Mouse (Mus musculus): Measurements from ENCODE around the gene Slc25a48.

DNA sequence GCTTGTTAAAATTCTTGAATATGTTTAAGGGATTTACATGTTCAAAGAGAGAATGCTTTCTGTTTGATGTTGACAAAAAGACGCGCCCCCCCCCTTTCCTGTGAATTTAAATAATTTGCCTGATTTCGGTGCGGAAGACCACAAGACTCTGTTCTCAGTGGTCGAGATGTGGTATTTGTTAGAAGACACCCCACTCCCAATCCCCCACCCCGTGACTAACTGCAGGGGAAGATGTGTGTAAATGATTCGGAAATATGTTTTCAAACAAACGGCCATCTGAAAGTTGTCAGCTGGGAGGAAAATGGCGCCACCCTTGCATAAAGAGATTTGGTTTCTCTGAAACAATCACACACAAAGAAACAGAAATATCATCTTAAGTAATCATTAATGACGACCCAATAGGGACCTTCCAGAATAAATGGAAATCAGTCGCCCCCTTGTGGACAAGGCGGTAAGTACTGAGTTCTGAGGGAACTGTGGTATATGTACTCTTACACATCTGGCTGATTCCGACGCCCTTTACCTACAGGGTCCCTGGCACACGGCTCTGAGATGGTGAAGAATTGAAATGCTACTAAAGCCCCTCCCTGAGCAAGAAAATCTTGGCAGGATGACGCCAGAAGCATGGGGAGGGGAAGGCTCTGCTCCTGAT, 16.0 kb upstream of the Slc25a48 start:
- TF ChIP-seq CTCF (IDR thresholded peaks at IDR 0.05; ENCODE audit: low read depth) (peak; percentile 68), EP300 (IDR thresholded peaks at IDR 0.05; ENCODE audit: low read depth) (no peak)
